Mouse (Mus musculus) urinary bladder, adult 18-20 months (tissue): ENCODE results near the gene Casp3.
A peak's percentile ranks its signal among the peaks of the same experiment; 100 is the strongest.

Source experiments
- DNase-seq, 2 experiments: peaks; one replicate each; pipeline ENCODE4 v3.0.0; 2022; ENCODE audit warnings: low spot score in 2 of 2, mixed read lengths in 2 of 2

Gene Casp3

GRCm38 (mm10) chr8:46606930-46607329 is 10.2 kb upstream of the Casp3 start:
- no peak for DNase-seq

- no peak for DNase-seq
Observed at GRCm38 (mm10) chr8:46611557-46611956, 5.5 kb upstream of the Casp3 start.

- no peak for DNase-seq
Observed at GRCm38 (mm10) chr8:46612913-46613312, 4.2 kb upstream of the Casp3 start.

DNA sequence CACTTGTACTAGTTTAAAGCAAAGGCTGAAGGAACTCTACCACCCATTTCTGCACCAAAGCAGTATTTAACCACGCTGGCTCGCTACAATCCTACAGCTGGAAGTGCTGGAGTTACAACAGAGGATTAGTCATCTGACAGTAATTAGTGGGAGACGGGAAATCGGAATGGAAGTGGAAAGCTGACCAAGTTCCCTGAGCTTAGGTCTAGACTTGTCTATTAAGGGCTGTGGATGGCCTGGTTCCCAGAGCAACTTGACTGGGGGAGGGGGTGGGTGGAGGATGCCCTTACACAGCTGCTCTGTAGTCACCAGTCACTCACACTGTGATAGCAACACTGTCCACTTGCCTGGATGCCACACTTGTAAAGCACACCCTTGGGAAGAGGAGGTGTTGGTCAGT is 3.7 kb upstream of the Casp3 start:
- DNase-seq = no peak

DNA sequence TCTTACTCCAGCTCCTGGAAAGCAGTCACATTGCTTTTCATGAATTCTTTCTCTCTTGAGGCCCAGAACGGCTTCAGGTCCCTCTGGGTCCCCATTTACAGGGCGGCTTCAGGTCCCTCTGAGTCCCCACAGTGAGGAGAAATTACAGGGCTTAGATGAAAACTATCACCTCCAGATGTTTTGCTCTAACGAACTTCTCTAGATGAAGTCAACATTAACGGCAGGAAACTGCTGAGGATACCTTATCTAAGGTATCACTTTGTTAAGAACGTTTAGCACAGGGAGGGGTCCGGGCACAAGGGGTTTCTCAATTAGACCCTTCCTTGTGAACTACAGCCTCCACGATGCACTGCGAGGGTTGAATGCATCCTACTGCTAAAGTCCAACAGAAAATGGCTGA is 1.2 kb upstream of the Casp3 start:
- DNase-seq = no peak

DNA sequence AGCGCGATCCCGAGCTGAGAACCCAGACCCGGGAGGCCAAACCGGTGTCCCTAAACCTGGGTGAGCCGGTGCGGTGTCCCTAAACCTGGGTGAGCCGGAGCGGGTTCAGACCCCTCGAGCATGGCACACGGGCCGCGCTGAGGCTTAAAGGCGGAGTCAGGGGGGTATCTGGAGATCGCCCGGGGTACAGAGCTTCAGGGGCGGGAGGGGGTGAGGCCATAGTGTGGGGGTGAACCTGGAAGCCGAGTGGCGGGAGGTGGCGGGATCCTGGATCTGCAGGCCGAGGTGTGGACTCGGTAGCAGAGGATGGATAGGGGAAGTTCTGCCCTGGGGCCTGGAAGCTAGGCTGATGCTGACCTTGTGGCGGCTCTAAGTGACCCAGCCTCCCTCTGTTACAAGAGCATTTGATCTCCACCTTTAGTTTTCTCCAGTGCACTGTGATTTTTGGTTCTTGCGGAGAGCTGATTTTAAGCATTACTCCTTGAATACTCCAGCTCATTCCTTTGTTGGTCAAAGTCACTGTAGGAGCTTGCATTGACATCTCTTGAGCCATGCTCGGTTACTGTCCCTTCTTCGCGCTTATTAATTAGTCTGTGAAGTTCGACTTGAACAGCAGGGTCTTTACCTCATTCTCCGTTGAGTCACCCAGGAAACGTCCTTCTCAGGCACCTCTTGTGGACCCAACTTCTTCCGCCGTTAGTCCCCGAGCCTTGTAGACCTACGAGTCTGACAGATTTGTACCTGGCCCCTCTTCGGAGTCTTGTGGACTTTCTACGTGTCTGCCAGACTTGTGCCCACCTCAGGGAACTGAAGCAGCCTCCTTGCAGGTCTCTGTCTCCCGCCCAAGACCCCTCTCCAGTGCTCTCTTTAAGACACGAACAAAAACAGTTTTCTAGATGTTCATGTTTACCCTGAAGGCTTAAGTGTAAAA is 864 bp downstream of the Casp3 start:
- peak in 1 of 2 experiments; percentile 24 for DNase-seq

DNA sequence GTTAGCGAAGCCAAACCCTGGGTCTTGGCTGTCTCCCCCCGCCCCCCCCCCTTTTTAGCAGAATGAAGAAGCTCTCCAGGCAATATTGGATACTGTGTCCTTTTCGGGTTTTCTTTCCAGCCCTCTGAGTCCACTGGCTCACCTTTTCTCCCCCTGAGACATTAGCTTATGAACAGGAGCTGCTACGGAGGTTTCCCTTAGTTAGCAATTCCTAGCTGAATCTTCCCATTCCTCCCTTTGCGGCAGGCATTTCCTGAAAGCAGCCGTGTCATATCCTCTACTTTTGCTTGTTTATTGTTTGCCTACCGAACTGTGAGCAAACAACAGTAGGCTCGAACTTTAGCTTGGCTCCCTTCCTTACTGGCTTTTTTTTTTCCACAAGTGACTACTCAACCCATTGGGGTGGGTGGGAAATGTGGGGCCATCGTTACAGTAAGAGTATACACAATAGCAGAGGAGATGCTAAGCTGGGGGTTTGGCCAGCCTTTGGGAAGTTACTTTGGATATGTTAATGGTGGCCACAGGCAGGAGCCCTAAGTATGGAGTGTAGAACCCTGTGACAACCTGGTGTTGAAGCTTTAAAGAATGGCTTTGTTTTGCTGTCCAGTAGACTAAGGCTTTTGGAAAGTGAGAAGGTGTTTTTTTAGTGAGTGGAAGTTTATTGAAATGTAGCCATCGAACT is 1.7 kb downstream of the Casp3 start:
- no peak for DNase-seq

- no peak for DNase-seq
Observed at GRCm38 (mm10) chr8:46622446-46623270, 5.6 kb downstream of the Casp3 start.

- DNase-seq = no peak
Observed at GRCm38 (mm10) chr8:46625166-46625565, 8.1 kb downstream of the Casp3 start.

- DNase-seq = no peak
Observed at GRCm38 (mm10) chr8:46626642-46627041, 9.6 kb downstream of the Casp3 start.

DNA sequence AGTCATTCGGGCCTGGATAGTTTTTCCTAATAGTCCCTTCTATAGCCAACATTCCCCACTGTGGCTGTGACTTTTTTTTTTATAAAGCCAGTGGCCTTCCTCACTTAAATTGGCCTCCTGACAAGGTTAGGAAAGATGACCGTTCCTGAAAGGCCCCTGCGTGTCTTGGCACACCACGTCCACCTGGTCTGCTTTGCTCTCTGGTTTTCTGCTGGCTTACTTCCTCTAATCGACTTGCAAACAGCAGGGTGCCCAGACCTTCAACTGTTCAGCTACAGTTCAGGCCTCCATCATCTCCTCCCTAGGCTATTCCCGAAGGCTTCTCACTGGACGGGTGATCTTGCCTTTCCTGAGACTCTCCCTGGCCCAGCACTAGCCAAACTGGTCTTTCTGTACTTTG is 10.8 kb downstream of the Casp3 start:
- DNase-seq = no peak

DNA sequence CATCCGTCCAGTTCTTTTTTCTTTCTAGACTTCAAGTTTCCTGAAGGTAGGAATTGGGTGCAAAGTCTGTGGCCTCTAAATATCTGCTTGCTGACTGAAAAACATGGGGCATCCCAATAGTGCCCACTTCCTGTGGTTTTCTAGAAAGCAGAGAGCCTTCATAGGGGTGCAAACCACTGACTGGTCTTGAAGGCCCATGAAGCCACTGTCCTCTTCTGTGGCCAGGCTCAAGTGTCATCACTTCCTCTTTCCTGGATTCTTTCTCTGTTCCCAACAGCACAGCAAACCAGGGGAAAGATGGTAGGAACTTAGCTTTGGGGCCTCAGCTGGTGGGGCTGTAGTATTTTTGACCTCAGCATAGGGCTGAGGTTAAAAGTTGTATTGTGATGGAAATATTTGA is 11.6 kb downstream of the Casp3 start:
- DNase-seq = no peak

DNA sequence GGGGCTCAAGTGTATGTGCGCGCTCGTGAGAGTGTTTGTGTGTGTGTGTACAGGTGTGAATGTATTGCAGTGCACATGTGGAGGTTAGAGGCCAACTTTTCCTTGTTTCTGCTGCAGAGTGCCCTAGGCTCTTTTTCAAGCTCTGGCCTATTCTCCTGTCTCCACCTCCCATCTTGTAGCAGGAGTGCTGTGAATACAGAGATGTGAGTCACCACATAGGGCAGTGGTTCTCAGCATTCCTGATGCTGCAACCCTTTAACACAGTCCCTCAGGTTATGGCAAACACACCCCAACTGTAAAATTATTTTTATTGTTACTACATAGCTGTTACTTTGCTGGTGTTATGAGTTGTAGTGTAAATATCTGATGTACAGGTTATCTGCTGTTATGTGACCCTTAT is 13.3 kb downstream of the Casp3 start:
- DNase-seq = no peak

DNA sequence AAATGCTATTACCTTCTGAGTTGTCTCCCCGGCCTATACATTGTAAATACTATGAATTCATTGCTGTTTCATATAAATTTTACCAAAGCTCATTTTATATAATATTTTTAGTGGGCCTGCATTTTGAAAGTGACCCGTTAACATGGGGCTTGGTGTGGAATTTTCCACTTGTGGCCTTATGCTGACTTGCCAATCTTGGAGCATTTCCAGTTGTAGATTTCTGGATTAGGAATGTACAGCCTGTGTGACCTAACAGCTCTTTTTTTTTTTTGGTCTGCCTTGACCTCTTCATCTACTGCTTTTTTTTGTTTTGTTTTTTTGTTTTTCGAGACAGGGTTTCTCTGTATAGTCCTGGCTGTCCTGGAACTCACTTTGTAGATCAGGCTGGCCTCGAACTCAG is 13.8 kb downstream of the Casp3 start:
- no peak for DNase-seq

DNA sequence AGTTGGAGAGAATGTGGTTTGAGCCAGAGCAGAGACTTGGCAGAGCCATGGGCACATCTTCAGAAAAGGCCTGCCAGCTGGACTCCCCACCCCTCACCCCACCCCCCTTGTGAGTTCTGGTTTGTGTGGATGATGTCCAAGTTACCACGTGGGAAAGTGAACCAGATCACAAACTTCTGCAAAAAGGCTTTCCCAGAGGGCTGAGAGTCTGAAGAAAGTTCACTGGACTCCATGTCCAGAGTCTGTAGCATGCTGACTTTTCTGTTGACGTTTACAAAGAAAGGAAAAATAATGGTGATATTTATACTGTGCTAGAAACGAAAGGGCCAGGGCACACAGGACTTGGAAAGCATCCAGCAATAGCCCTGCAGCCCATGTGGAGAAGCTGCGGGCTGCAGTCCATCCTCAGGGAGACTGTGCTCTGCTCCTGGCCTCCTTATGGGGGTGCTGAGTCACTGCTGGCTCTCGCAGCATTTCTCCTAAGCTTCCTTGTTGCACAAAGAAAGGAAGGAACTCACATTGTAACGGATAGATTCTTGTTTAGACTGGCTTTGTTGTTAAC is 22.0 kb downstream of the Casp3 start:
- DNase-seq = peak in 1 of 2 experiments; percentile 6

DNA sequence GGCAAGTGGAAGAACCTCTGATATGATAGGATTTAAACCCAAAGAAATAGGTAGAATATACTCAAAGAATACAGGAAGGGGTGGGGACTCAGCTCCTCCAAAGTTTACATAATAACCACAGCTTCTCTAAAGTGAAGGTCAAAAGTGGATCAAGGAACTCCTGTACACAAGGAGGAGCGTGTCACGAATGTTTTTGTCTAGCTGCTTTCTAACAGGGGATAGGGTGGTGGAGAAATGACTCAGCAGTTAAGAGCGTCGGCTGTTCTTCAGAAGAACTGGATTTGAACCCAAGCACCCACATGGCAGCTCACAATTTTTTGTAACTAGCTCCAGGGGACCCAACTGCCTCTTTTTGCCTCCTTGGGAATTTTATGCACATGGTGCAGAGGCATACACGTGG is 22.8 kb downstream of the Casp3 start:
- no peak for DNase-seq

- DNase-seq = no peak
Observed at GRCm38 (mm10) chr8:46641272-46641671, 24.2 kb downstream of the Casp3 start.

- DNase-seq = no peak
Observed at GRCm38 (mm10) chr8:46648421-46648820, 31.3 kb downstream of the Casp3 start.

DNA sequence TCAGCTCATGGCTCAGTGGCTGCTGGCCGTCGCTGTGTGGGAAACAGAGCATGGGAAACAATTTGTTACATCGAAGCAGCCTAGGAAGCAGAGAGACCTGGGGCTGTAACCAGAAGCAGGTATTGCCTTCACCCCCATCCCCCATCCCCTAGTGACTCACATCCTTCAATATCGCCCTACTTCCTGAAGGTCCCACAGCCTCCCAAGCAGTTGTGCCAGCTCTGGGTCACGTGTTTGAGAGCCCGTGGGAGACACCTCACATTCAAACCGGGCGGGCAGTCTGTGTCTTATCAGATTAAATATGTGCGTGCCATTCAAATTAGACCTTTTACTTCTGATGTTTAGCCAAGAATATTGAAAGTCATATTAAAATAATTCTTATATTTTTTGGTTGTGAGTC is 34.8 kb downstream of the Casp3 start:
- peak; percentile 26 to 50 for DNase-seq

DNA sequence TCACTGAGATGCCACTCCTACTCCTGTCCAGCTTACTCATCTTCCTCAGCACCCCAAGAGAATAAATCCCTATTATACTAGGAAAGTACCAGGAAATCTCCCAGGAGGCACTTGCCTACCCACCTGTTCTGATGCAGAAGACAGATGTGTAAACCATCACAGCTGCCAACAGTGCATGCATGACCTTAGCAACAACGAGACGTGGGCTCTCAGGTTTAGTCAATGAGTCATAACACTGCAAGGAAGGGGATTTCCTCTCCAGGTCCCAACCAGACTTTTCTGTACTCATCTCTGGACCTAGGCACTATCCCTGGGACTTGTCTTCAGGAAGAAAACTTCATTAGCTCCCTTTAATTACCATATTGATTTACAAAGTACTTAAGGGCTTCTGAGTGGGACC is 38.8 kb downstream of the Casp3 start:
- DNase-seq = no peak

DNA sequence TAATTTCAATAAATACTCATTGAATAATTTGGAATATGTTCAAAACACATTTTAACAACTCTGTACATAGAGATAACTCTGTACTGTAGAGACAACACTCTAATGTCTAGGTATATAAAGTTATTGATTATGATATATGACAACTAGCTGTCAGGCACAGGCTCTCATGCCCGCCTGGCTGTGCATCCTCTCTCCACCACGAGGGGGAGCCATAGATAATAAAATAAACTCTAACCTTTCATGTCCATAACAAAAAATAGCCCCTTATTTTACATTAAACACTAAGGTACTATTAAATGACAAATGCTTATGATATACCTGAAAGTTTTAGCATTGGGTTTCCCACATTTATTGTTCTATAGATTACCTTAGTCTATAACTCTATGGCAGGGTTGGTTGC is 54.4 kb downstream of the Casp3 start:
- DNase-seq = peak; percentile 31 to 49
